In genomic region chr11:68199103-68199502, GRCm38 (mm10) we compare ENCODE assay signal across 14 mouse cellular contexts.
A peak's percentile ranks its signal among the peaks of the same experiment; 100 is the strongest.
DNase-seq lines count a peak whose midpoint lies in the region; ATAC-seq and TF ChIP-seq lines count a peak whose summit lies in the region.
"Had no signal": no experiment of that assay in that cellular context is flagged by ENCODE, and none has a peak within 500 bp of the region (broad histone marks: within the 10 kb centered on the region; RNA-seq: fewer than 3 reads in every experiment).

No protein-coding gene starts in this region.

- no peak overlapping the region for H3K9ac ChIP-seq in lung, embryonic 16.5 days (ENCODE audit: low read length)
- H3K9ac ChIP-seq in forebrain, postnatal 0 days: no peak overlapping the region
- H3K9ac ChIP-seq: limb, embryonic 12.5 days had no signal

- no peak overlapping the region for H3K4me3 ChIP-seq in lung, embryonic 16.5 days (ENCODE audit: low read length)
- no peak overlapping the region for H3K4me3 ChIP-seq in forebrain, postnatal 0 days (ENCODE audit: low read depth, low read length)
- H3K4me3 ChIP-seq: limb, embryonic 12.5 days; megakaryocyte, embryonic 14.5 days had no signal

- WGBS in lung, embryonic 16.5 days: 60% methylated on average over 8 of the region's 8 CpGs
- 75% methylated on average over 8 of the region's 8 CpGs for WGBS in forebrain, postnatal 0 days

- peaks cover 45% of the 10 kb centered on the region for H3K4me1 ChIP-seq in lung, embryonic 16.5 days (replicated peaks; ENCODE audit: control insufficient read depth, insufficient read depth, low read length)
- H3K4me1 ChIP-seq in forebrain, postnatal 0 days (ENCODE audit: insufficient read depth): 0 out of 2 replicates have a peak, but pooled peaks cover 3% of the 10 kb centered on the region

- no peak overlapping the region for H3K4me2 ChIP-seq in lung, embryonic 16.5 days (ENCODE audit: low read depth, low read length)
- H3K4me2 ChIP-seq in forebrain, postnatal 0 days (ENCODE audit: low read depth): no peak overlapping the region
- H3K4me2 ChIP-seq: limb, embryonic 12.5 days had no signal

- DNase-seq in lung, postnatal 25 days (ENCODE audit: low spot score): no peak
- DNase-seq in natural killer cell, adult 2 months (ENCODE audit: low spot score in 2 of 2): peak; percentile 75 to 83
- peak; percentile 90 for DNase-seq in thymus, postnatal 14 days
- no peak for DNase-seq in heart, adult 8-10 months (ENCODE audit: low spot score)
- DNase-seq in forebrain, postnatal 0 days: no peak
- DNase-seq in heart, adult 9 months (ENCODE audit: low spot score in 2 of 2): no peak
- DNase-seq: adrenal gland, adult 2 months; cerebellum, adult 9-11 months; heart, postnatal 14 days; right cerebral cortex, postnatal 25 days had no signal

- ATAC-seq in lung, embryonic 16.5 days (ENCODE audit: low read depth): no peak
- peak; percentile 81 for ATAC-seq in activated CD4-positive, CD25-positive, alpha-beta regulatory T cell, adult 4 months
- no peak for ATAC-seq in forebrain, postnatal 0 days

- H3K36me3 ChIP-seq in lung, embryonic 16.5 days (ENCODE audit: control insufficient read depth, insufficient read depth, low read length): no peaks in the 10 kb centered on the region
- no peaks in the 10 kb centered on the region for H3K36me3 ChIP-seq in forebrain, postnatal 0 days (ENCODE audit: insufficient read depth)
- H3K36me3 ChIP-seq: limb, embryonic 12.5 days had no signal

- no peak for TF ChIP-seq CTCF in forebrain, postnatal 0 days (IDR thresholded peaks at IDR 0.05; ENCODE audit: low read depth)

- H3K9me3 ChIP-seq in lung, embryonic 16.5 days (ENCODE audit: control insufficient read depth, low read length): no peaks in the 10 kb centered on the region
- H3K9me3 ChIP-seq in forebrain, postnatal 0 days (ENCODE audit: low read length): no peaks in the 10 kb centered on the region
- H3K9me3 ChIP-seq: limb, embryonic 12.5 days; megakaryocyte, embryonic 14.5 days had no signal

- H3K27ac ChIP-seq in lung, embryonic 16.5 days (ENCODE audit: low read length): 0 out of 2 replicates have a peak overlapping the region, but pooled peaks have one; percentile 54
- no peak overlapping the region for H3K27ac ChIP-seq in forebrain, postnatal 0 days (ENCODE audit: low read depth, low read length)
- H3K27ac ChIP-seq: limb, embryonic 12.5 days had no signal

- no peaks in the 10 kb centered on the region for H3K27me3 ChIP-seq in lung, embryonic 16.5 days (ENCODE audit: control insufficient read depth, insufficient read depth, low read depth, low read length)
- H3K27me3 ChIP-seq in forebrain, postnatal 0 days (ENCODE audit: insufficient read depth, low read length): no peaks in the 10 kb centered on the region
- H3K27me3 ChIP-seq: limb, embryonic 12.5 days; megakaryocyte, embryonic 14.5 days had no signal

Comparison
In these comparisons a context has a peak if more than half of its experiments do, and no peak if none do; other contexts are left out.
1. DNase-seq: peak in natural killer cell, adult 2 months (2 of 2) and thymus, postnatal 14 days (single experiment); none in lung, postnatal 25 days (single experiment), heart, adult 8-10 months (single experiment), forebrain, postnatal 0 days (single experiment) and heart, adult 9 months (0 of 2).